In genomic region chr15:84397663-84398169, GRCm38 (mm10) we compare ENCODE assay signal across 17 mouse cellular contexts. TPM values are rescaled to one million over a fixed set of nuclear protein-coding genes. Genes with fewer than 3 reads are reported as not detected.
DNase-seq lines count a peak whose midpoint lies in the region; ATAC-seq and TF ChIP-seq lines count a peak whose summit lies in the region.
"Had no signal": no experiment of that assay in that cellular context is flagged by ENCODE, and none has a peak within 500 bp of the region (broad histone marks: within the 10 kb centered on the region; RNA-seq: fewer than 3 reads in every experiment).

No protein-coding gene starts in this region.

- no peaks in the 10 kb centered on the region for H3K9me3 ChIP-seq in hindbrain, embryonic 10.5 days
- H3K9me3 ChIP-seq in hindbrain, postnatal 0 days (ENCODE audit: low read length), result no peaks in the 10 kb centered on the region
- H3K9me3 ChIP-seq in hindbrain, embryonic 15.5 days, result no peaks in the 10 kb centered on the region
- no peaks in the 10 kb centered on the region for H3K9me3 ChIP-seq in neural tube, embryonic 13.5 days
- H3K9me3 ChIP-seq in heart, embryonic 12.5 days (replicated peaks), result no peaks in the 10 kb centered on the region
- H3K9me3 ChIP-seq: intestine, embryonic 15.5 days; kidney, embryonic 15.5 days; liver, embryonic 12.5 days; lung, embryonic 15.5 days had no signal

- H3K36me3 ChIP-seq in hindbrain, embryonic 10.5 days, result no peaks in the 10 kb centered on the region
- no peaks in the 10 kb centered on the region for H3K36me3 ChIP-seq in hindbrain, postnatal 0 days (ENCODE audit: insufficient read depth, low read length)
- no peaks in the 10 kb centered on the region for H3K36me3 ChIP-seq in hindbrain, embryonic 15.5 days
- no peaks in the 10 kb centered on the region for H3K36me3 ChIP-seq in neural tube, embryonic 13.5 days
- no peaks in the 10 kb centered on the region for H3K36me3 ChIP-seq in heart, embryonic 12.5 days
- H3K36me3 ChIP-seq: intestine, embryonic 15.5 days; kidney, embryonic 15.5 days; liver, embryonic 12.5 days; lung, embryonic 15.5 days had no signal

- DNase-seq in hindbrain, embryonic 10.5 days (ENCODE audit: low spot score), result peak; percentile 42
- DNase-seq in hindbrain, postnatal 0 days (ENCODE audit: low spot score), result no peak
- peak; percentile 37 for DNase-seq in embryo, embryonic 11 days
- no peak for DNase-seq in spleen, postnatal 4 days (ENCODE audit: low spot score in 2 of 2)
- DNase-seq in heart, adult 9 months (ENCODE audit: low spot score in 2 of 2), result no peak
- DNase-seq: adrenal gland, postnatal 10 days; cerebellum, adult 2 months; right cerebral cortex, postnatal 25 days had no signal

- peaks cover 87% of the 10 kb centered on the region for H3K4me1 ChIP-seq in hindbrain, embryonic 10.5 days (replicated peaks)
- no peaks in the 10 kb centered on the region; the same call in 1 of the 2 replicates for H3K4me1 ChIP-seq in hindbrain, postnatal 0 days (ENCODE audit: insufficient read depth, low read length)
- peaks cover 30% of the 10 kb centered on the region for H3K4me1 ChIP-seq in hindbrain, embryonic 15.5 days (replicated peaks)
- H3K4me1 ChIP-seq in neural tube, embryonic 13.5 days (replicated peaks), result peaks cover 72% of the 10 kb centered on the region
- no peaks in the 10 kb centered on the region for H3K4me1 ChIP-seq in heart, embryonic 12.5 days (replicated peaks)
- H3K4me1 ChIP-seq: liver, embryonic 12.5 days; lung, embryonic 15.5 days had no signal

- peak overlapping the region; percentile 69 for H3K27ac ChIP-seq in hindbrain, embryonic 10.5 days
- H3K27ac ChIP-seq in hindbrain, postnatal 0 days, result no peak overlapping the region
- 0 out of 2 replicates have a peak overlapping the region, but pooled peaks have one; percentile 31 for H3K27ac ChIP-seq in hindbrain, embryonic 15.5 days (replicated peaks)
- H3K27ac ChIP-seq in neural tube, embryonic 13.5 days (replicated peaks), result peak overlapping the region; percentile 76
- no peak overlapping the region for H3K27ac ChIP-seq in heart, embryonic 12.5 days (ENCODE audit: poor library complexity, severe bottlenecking)
- H3K27ac ChIP-seq: intestine, embryonic 15.5 days; kidney, embryonic 15.5 days; liver, embryonic 12.5 days; lung, embryonic 15.5 days had no signal

- no peak overlapping the region for H3K4me2 ChIP-seq in hindbrain, postnatal 0 days (ENCODE audit: low read depth, low read length)
- no peak overlapping the region for H3K4me2 ChIP-seq in hindbrain, embryonic 15.5 days
- H3K4me2 ChIP-seq in neural tube, embryonic 13.5 days, result no peak overlapping the region
- no peak overlapping the region for H3K4me2 ChIP-seq in heart, embryonic 12.5 days
- H3K4me2 ChIP-seq: heart, embryonic 11.5 days; intestine, embryonic 15.5 days; kidney, embryonic 15.5 days; liver, embryonic 12.5 days; lung, embryonic 15.5 days had no signal

- H3K9ac ChIP-seq in hindbrain, postnatal 0 days (replicated peaks; ENCODE audit: low read length), result no peak overlapping the region
- H3K9ac ChIP-seq in hindbrain, embryonic 15.5 days, result no peak overlapping the region
- H3K9ac ChIP-seq in neural tube, embryonic 13.5 days, result peak overlapping the region; percentile 38; the same call in 1 of the 2 replicates
- H3K9ac ChIP-seq in heart, embryonic 12.5 days, result no peak overlapping the region
- H3K9ac ChIP-seq: intestine, embryonic 15.5 days; kidney, embryonic 15.5 days; liver, embryonic 12.5 days; lung, embryonic 15.5 days had no signal

- no peak for ATAC-seq in hindbrain, postnatal 0 days
- no peak; the same call in 1 of the 2 replicates for ATAC-seq in hindbrain, embryonic 15.5 days (ENCODE audit: low FRiP score, low read depth)
- peak; percentile 18; the same call in 1 of the 2 replicates for ATAC-seq in neural tube, embryonic 13.5 days (ENCODE audit: low read depth)
- ATAC-seq in heart, embryonic 12.5 days (ENCODE audit: insufficient number of reproducible peaks, low FRiP score), result no peak
- ATAC-seq: forebrain, embryonic 16.5 days; intestine, embryonic 15.5 days; liver, embryonic 12.5 days had no signal

- WGBS in hindbrain, embryonic 10.5 days, result 70% methylated on average over 14 of the region's 14 CpGs
- WGBS in hindbrain, postnatal 0 days, result 67% methylated on average over 14 of the region's 14 CpGs
- WGBS in hindbrain, embryonic 15.5 days, result 47% methylated on average over 14 of the region's 14 CpGs
- WGBS in neural tube, embryonic 13.5 days, result 51% methylated on average over 14 of the region's 14 CpGs
- WGBS in heart, embryonic 12.5 days, result 82% methylated on average over 14 of the region's 14 CpGs

- no peak overlapping the region for H3K4me3 ChIP-seq in hindbrain, embryonic 10.5 days
- H3K4me3 ChIP-seq in hindbrain, postnatal 0 days (ENCODE audit: low read length), result no peak overlapping the region
- H3K4me3 ChIP-seq in hindbrain, embryonic 15.5 days, result no peak overlapping the region
- no peak overlapping the region for H3K4me3 ChIP-seq in neural tube, embryonic 13.5 days
- no peak overlapping the region for H3K4me3 ChIP-seq in heart, embryonic 12.5 days
- H3K4me3 ChIP-seq: intestine, embryonic 15.5 days; kidney, embryonic 15.5 days; liver, embryonic 12.5 days; lung, embryonic 15.5 days had no signal

- TF ChIP-seq CTCF in hindbrain, postnatal 0 days (IDR thresholded peaks at IDR 0.05; ENCODE audit: low read depth), result no peak

- 0 out of 2 replicates have a peak, but pooled peaks cover 3% of the 10 kb centered on the region for H3K27me3 ChIP-seq in hindbrain, embryonic 10.5 days (ENCODE audit: insufficient read depth, poor library complexity, severe bottlenecking)
- H3K27me3 ChIP-seq in hindbrain, postnatal 0 days (ENCODE audit: insufficient read depth, low read length), result no peaks in the 10 kb centered on the region
- no peaks in the 10 kb centered on the region for H3K27me3 ChIP-seq in hindbrain, embryonic 15.5 days
- H3K27me3 ChIP-seq in neural tube, embryonic 13.5 days, result no peaks in the 10 kb centered on the region
- H3K27me3 ChIP-seq in heart, embryonic 12.5 days (replicated peaks), result peaks cover 30% of the 10 kb centered on the region; the same call in 1 of the 2 replicates
- H3K27me3 ChIP-seq: intestine, embryonic 15.5 days; kidney, embryonic 15.5 days; lung, embryonic 15.5 days had no signal

RNA-seq across cellular contexts. Expression of gene Shisal1, which starts 49.2 kb away (rescaled TPM):
- 4.0 and 5.2 TPM in 2 replicates for polyA plus RNA-seq in hindbrain, embryonic 10.5 days (2016; fragmentation: Nextera tagmentation; extraction: Ambion mirVana)
- total RNA-seq in hindbrain, postnatal 0 days (2014; rRNA removed), result 46.5 and 51.1 TPM in 2 replicates
- 12.6 and 14.6 TPM in 2 replicates for polyA plus RNA-seq in hindbrain, postnatal 0 days (2015; fragmentation: Nextera tagmentation; extraction: Ambion mirVana)
- 14.1 and 15.7 TPM in 2 replicates for polyA plus RNA-seq in hindbrain, embryonic 15.5 days (2015; fragmentation: Nextera tagmentation; extraction: Ambion mirVana)
- polyA plus RNA-seq in neural tube, embryonic 13.5 days (2015; fragmentation: Nextera tagmentation; extraction: Ambion mirVana), result 10.1 and 13.4 TPM in 2 replicates
- 0.44 and 0.51 TPM in 2 replicates for polyA plus RNA-seq in heart, embryonic 12.5 days (2016; fragmentation: Nextera tagmentation; extraction: Ambion mirVana)

Comparison
In these comparisons a context has a peak if more than half of its experiments do, and no peak if none do; other contexts are left out.
1. DNase-seq: peak in hindbrain, embryonic 10.5 days (single experiment) and embryo, embryonic 11 days (single experiment); none in hindbrain, postnatal 0 days (single experiment), spleen, postnatal 4 days (0 of 2) and heart, adult 9 months (0 of 2).
2. H3K27ac ChIP-seq: peak in hindbrain, embryonic 10.5 days (single experiment), hindbrain, embryonic 15.5 days (single experiment) and neural tube, embryonic 13.5 days (single experiment); none in hindbrain, postnatal 0 days (single experiment) and heart, embryonic 12.5 days (single experiment).